Comparison of ENCODE assay signal across 37 mouse cellular contexts in genomic region chr9:107688415-107688814, GRCm38 (mm10). TPM values are rescaled to one million over a fixed set of nuclear protein-coding genes. Genes with fewer than 3 reads are reported as not detected.
"Had no signal": no experiment of that assay in that cellular context is flagged by ENCODE, and none has a peak within 500 bp of the region (broad histone marks: within the 10 kb centered on the region; RNA-seq: fewer than 3 reads in every experiment).

No protein-coding gene starts in this region.

- H3K9me3 ChIP-seq: heart, embryonic 10.5 days; heart, embryonic 12.5 days; heart, embryonic 13.5 days; heart, embryonic 15.5 days; hindbrain, embryonic 10.5 days; hindbrain, embryonic 12.5 days; hindbrain, embryonic 13.5 days; hindbrain, embryonic 15.5 days; intestine, embryonic 15.5 days had no signal

- DNase-seq: heart, postnatal 10 days; heart, postnatal 14 days; heart, postnatal 36 days; heart, postnatal 4 days; kidney, adult 11 months; kidney, adult 18-20 months; kidney, adult 2 months; kidney, adult 8-10 months; kidney, adult 9 months; kidney, postnatal 14 days; kidney, postnatal 36 days; kidney, postnatal 4 days; layer of hippocampus, adult 9-11 months; layer of hippocampus, postnatal 36 days had no signal

- ATAC-seq: hindbrain, embryonic 16.5 days; hindbrain, postnatal 0 days; inflammation-experienced regulatory T-cells, adult 6 months; intestine, embryonic 15.5 days; intestine, embryonic 16.5 days; intestine, postnatal 0 days had no signal

- H3K27me3 ChIP-seq: heart, embryonic 12.5 days; heart, embryonic 15.5 days; hindbrain, embryonic 15.5 days; intestine, embryonic 15.5 days had no signal

- H3K4me3 ChIP-seq: heart, embryonic 10.5 days; heart, embryonic 12.5 days; heart, embryonic 13.5 days; heart, embryonic 15.5 days; hindbrain, embryonic 10.5 days; hindbrain, embryonic 12.5 days; hindbrain, embryonic 13.5 days; hindbrain, embryonic 15.5 days; intestine, embryonic 15.5 days; layer of hippocampus, adult 2 months had no signal

- H3K36me3 ChIP-seq: heart, embryonic 15.5 days had no signal

- H3K4me2 ChIP-seq: heart, embryonic 11.5 days; heart, embryonic 12.5 days; heart, embryonic 13.5 days; heart, embryonic 15.5 days; hindbrain, embryonic 12.5 days; hindbrain, embryonic 13.5 days; hindbrain, embryonic 14.5 days; hindbrain, embryonic 15.5 days; intestine, embryonic 15.5 days had no signal

- H3K9ac ChIP-seq: heart, embryonic 12.5 days; heart, embryonic 13.5 days; heart, embryonic 15.5 days; hindbrain, embryonic 12.5 days; hindbrain, embryonic 13.5 days; hindbrain, embryonic 14.5 days; hindbrain, embryonic 15.5 days; intestine, embryonic 15.5 days had no signal

- H3K27ac ChIP-seq: heart, embryonic 10.5 days; heart, embryonic 13.5 days; heart, embryonic 15.5 days; hindbrain, embryonic 10.5 days; hindbrain, embryonic 12.5 days; hindbrain, embryonic 13.5 days; hindbrain, embryonic 14.5 days; hindbrain, embryonic 15.5 days; hindbrain, postnatal 0 days; intestine, embryonic 15.5 days; kidney, postnatal 0 days; layer of hippocampus, adult 2 months had no signal

RNA-seq across cellular contexts. Expression of gene Gnat1, which starts 8.9 kb away (rescaled TPM):
- total RNA-seq: heart, adult 8-10 months; heart, postnatal 10 days; heart, postnatal 14 days; heart, postnatal 25 days; heart, postnatal 36 days; heart, postnatal 4 days; hematopoietic stem cell, adult 5-6 weeks; layer of hippocampus, adult 18-20 months; layer of hippocampus, postnatal 25 days; layer of hippocampus, postnatal 36 days had no signal

RNA-seq across cellular contexts. Expression of gene Slc38a3, which starts 19.1 kb away (rescaled TPM):
- total RNA-seq: hematopoietic stem cell, adult 5-6 weeks had no signal
- polyA plus RNA-seq: inflammation-experienced regulatory T-cells, adult 6 months had no signal

RNA-seq across cellular contexts. Expression of gene Sema3f, which starts 21.9 kb away (rescaled TPM):
- polyA plus RNA-seq: inflammation-experienced regulatory T-cells, adult 6 months had no signal
